Comparison of ENCODE assay signal across 22 mouse cellular contexts in genomic region chr9:58345963-58346362, GRCm38 (mm10). TPM values are rescaled to one million over a fixed set of nuclear protein-coding genes. Genes with fewer than 3 reads are reported as not detected.
"Had no signal": no experiment of that assay in that cellular context is flagged by ENCODE, and none has a peak within 500 bp of the region (broad histone marks: within the 10 kb centered on the region; RNA-seq: fewer than 3 reads in every experiment).

No protein-coding gene starts in this region.

- H3K9ac ChIP-seq: neural tube, embryonic 13.5 days; neural tube, embryonic 15.5 days; stomach, embryonic 15.5 days had no signal

- H3K27ac ChIP-seq: neural tube, embryonic 13.5 days; neural tube, embryonic 15.5 days; stomach, embryonic 15.5 days; stomach, postnatal 0 days had no signal

- DNase-seq: right cerebral cortex, adult 18-20 months; right cerebral cortex, postnatal 14 days; right cerebral cortex, postnatal 25 days; right cerebral cortex, postnatal 4 days; spleen, adult 18-20 months; thymus, adult 18-20 months; thymus, adult 2 months; thymus, postnatal 14 days; thymus, postnatal 25 days; thymus, postnatal 36 days; thymus, postnatal 4 days had no signal

- H3K36me3 ChIP-seq: neural tube, embryonic 13.5 days; neural tube, embryonic 15.5 days; stomach, embryonic 15.5 days had no signal

- H3K9me3 ChIP-seq: neural tube, embryonic 13.5 days; neural tube, embryonic 15.5 days; stomach, embryonic 15.5 days had no signal

- H3K27me3 ChIP-seq: neural tube, embryonic 13.5 days; neural tube, embryonic 15.5 days; stomach, embryonic 15.5 days had no signal

- H3K4me3 ChIP-seq: neural tube, embryonic 13.5 days; neural tube, embryonic 15.5 days; stomach, embryonic 15.5 days had no signal

RNA-seq across cellular contexts. Expression of gene Tbc1d21, which starts 24.3 kb away (rescaled TPM):
- total RNA-seq: neutrophil, adult 5-6 weeks had no signal
- polyA plus RNA-seq: neural tube, embryonic 13.5 days; neural tube, embryonic 14.5 days; neural tube, embryonic 15.5 days; small intestine, adult 2 months; spleen, adult 2 months; stomach, embryonic 14.5 days; stomach, embryonic 15.5 days; stomach, postnatal 0 days; thymus, adult 2 months; thymus, postnatal 0 days; urinary bladder, adult 2 months had no signal

RNA-seq across cellular contexts. Expression of gene Loxl1, which starts 33.0 kb away (rescaled TPM):
- total RNA-seq: neutrophil, adult 5-6 weeks had no signal
